Mouse (Mus musculus): ENCODE data around the gene Rps18. TPM values are rescaled to one million over a fixed set of nuclear protein-coding genes. Genes with fewer than 3 reads are reported as not detected.

Gene Rps18
- total and polyA plus RNA-seq, 2 experiments from 2014 or later = 845 to 1,548 TPM

DNA sequence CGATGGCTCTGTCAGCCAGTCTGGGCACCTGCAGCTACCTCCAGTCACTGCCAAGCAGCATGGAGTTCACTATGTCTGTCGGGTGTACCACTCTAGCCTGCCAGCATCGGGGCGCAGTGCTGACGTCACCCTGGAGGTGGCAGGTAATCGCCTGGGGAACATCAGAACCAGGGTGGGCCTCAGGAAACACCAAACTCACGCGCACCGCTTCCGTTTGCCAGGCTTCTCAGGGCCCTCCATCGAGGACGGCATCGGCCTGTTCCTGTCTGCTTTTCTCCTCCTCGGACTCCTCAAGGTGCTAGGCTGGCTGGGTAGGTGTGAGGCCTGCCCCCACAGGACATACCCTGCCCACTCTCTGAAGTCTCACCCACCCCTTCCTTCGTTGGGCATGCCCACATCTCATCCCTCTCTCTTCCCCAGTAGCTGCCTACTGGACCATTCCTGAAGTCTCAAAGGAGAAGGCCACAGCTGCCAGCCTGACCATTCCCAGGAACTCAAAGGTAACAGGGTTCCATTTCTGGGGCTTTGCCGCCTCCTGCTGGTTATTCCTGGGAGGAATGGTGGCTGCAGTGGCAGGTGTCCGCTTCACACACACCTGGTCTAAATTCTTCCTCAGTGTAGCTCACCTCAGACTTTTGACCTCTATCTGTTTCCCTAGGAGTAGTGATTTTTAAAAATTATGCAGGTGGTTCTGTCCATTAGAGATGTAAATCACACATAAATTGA lies 29.4 kb downstream of the Rps18 start:
- H3K9ac ChIP-seq (replicated peaks; ENCODE audit: low read depth, low read length) = no peak overlapping the region
- no peaks in the 10 kb centered on the region for H3K9me3 ChIP-seq (replicated peaks; ENCODE audit: control insufficient read depth, low read length)
- H3K4me3 ChIP-seq (ENCODE audit: low read depth, low read length) = no peak overlapping the region
- H3K36me3 ChIP-seq (replicated peaks; ENCODE audit: control insufficient read depth, insufficient read depth, low read length) = 0 out of 2 replicates have a peak, but pooled peaks cover 15% of the 10 kb centered on the region
- no peak overlapping the region for H3K4me2 ChIP-seq (ENCODE audit: low read depth, low read length)
- DNase-seq (ENCODE audit: low spot score) (no peak), ATAC-seq (ENCODE audit: insufficient read depth, low read depth) (no peak)
- H3K27me3 ChIP-seq (ENCODE audit: control insufficient read depth, insufficient read depth, low read length) = no peaks in the 10 kb centered on the region
- no peak for TF ChIP-seq EP300 (IDR thresholded peaks at IDR 0.05; ENCODE audit: low read depth)
- peak; percentile 35 for TF ChIP-seq CTCF (IDR thresholded peaks at IDR 0.05; ENCODE audit: low read depth)
- H3K27ac ChIP-seq (ENCODE audit: low read depth) = no peak overlapping the region
- WGBS = 74% methylated on average over 17 of the region's 17 CpGs
- peaks cover 6% of the 10 kb centered on the region; the same call in 1 of the 2 replicates for H3K4me1 ChIP-seq (ENCODE audit: control insufficient read depth, insufficient read depth)

DNA sequence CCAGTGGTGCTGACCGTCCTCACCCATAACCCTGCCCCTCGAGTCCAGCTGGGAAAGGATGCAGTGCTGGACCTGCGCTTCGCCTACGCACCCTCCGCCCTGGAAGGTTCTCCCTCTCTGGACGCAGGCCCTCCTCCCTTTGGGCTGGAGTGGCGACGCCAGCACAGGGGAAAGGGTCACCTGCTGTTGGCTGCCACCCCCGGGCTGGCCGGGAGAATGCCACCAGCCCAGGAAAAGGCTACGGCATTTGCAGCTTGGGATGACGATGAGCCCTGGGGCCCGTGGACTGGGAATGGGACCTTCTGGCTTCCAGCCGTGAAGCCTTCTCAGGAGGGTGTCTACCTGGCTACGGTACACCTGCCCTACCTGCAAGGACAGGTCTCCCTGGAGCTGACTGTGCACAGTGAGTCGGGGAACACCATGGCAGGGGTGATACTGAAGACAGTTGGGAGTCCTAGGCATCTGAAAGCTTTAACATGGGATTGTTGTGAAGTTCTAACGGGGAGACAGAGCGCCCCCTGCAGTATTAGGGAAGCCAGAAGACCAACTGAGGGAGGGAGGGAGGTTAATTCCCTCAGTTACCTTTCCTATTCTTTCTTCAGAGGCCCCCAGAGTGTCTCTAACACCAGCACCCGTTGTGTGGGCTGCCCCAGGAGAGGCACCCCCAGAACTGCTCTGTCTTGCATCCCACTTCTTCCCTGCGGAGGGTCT lies 30.2 kb downstream of the Rps18 start:
- Histone ChIP-seq H3K9ac (replicated peaks; ENCODE audit: low read depth, low read length) (no peak overlapping the region), H3K4me3 (ENCODE audit: low read depth, low read length) (no peak overlapping the region), H3K4me2 (ENCODE audit: low read depth, low read length) (no peak overlapping the region), H3K27me3 (ENCODE audit: control insufficient read depth, insufficient read depth, low read length) (no peaks in the 10 kb centered on the region), H3K27ac (ENCODE audit: low read depth) (no peak overlapping the region), H3K9me3 (replicated peaks; ENCODE audit: control insufficient read depth, low read length) (no peaks in the 10 kb centered on the region), H3K4me1 (ENCODE audit: control insufficient read depth, insufficient read depth) (no peaks in the 10 kb centered on the region), H3K36me3 (replicated peaks; ENCODE audit: control insufficient read depth, insufficient read depth, low read length) (0 out of 2 replicates have a peak, but pooled peaks cover 15% of the 10 kb centered on the region)
- no peak for ATAC-seq (ENCODE audit: insufficient read depth, low read depth)
- TF ChIP-seq EP300 (IDR thresholded peaks at IDR 0.05; ENCODE audit: low read depth) = no peak
- no peak for TF ChIP-seq CTCF (IDR thresholded peaks at IDR 0.05; ENCODE audit: low read depth)
- 83% methylated on average over 19 of the region's 21 CpGs for WGBS
- no peak for DNase-seq (ENCODE audit: low spot score)

DNA sequence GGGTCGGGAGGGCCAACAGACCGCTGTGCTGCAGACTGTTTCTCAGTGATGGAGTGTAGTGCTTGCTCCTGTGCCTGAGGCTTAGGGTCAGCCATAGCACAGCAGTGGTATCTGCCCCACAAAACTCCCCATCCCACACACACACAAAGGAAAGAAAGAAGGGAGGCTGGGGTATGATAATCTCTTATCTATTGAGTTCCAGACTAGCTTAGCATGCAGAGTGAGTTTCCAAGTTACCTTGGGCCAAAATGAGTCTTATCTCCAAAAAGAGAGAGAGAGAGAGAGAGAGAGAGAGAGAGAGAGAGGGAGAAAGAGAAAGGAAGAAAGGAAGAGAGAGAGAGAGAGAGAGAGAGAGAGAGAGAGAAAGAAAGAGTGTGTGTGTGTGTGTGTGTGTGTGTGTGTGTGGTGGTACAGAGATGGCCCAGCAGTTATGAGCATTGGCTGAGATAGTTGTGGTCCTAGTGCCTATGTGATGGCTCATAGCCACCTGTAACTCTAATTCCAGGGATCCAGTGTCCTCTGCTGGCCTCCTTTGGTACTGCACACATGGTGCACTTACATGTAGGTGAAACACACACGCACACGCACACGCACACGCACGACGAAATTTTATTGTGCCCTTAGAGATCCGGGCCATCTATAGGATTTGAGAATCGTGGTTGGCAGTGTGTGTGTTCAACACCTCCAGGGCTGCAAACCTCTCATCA lies 31.1 kb downstream of the Rps18 start:
- H3K4me1 ChIP-seq (ENCODE audit: control insufficient read depth, insufficient read depth) = no peaks in the 10 kb centered on the region
- H3K9ac ChIP-seq (replicated peaks; ENCODE audit: low read depth, low read length) = no peak overlapping the region
- no peak overlapping the region for H3K4me3 ChIP-seq (ENCODE audit: low read depth, low read length)
- H3K4me2 ChIP-seq (ENCODE audit: low read depth, low read length) = no peak overlapping the region
- H3K27me3 ChIP-seq (ENCODE audit: control insufficient read depth, insufficient read depth, low read length) = no peaks in the 10 kb centered on the region
- H3K36me3 ChIP-seq (replicated peaks; ENCODE audit: control insufficient read depth, insufficient read depth, low read length) = 0 out of 2 replicates have a peak, but pooled peaks cover 15% of the 10 kb centered on the region
- no peak for TF ChIP-seq EP300 (IDR thresholded peaks at IDR 0.05; ENCODE audit: low read depth)
- TF ChIP-seq CTCF (IDR thresholded peaks at IDR 0.05; ENCODE audit: low read depth) = peak; percentile 41
- no peak for ATAC-seq (ENCODE audit: insufficient read depth, low read depth)
- 76% methylated on average over 10 of the region's 10 CpGs for WGBS
- no peaks in the 10 kb centered on the region for H3K9me3 ChIP-seq (replicated peaks; ENCODE audit: control insufficient read depth, low read length)
- no peak for DNase-seq (ENCODE audit: low spot score)
- H3K27ac ChIP-seq (ENCODE audit: low read depth) = no peak overlapping the region

DNA sequence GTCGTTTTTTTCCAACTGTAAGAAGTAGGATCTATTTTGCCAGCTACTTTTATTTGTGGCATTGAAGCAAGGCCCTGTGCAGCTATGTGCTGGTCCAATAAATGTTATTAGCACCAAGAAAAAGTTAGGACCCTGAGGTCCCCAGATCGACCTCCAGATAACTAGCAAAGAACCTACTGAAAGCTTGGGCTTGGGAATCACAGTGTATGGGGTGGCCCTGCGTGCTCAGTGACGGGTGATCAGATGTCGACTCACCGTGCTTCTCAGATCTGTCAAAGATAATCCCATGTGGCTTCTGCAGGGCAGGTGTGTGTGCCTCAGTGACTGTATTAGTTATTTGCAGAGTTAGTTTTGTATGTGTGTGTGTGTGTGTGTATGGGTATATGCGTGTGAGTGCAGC lies 34.4 kb downstream of the Rps18 start:
- WGBS = 82% methylated on average over 7 of the region's 7 CpGs

More for the DNA sequence above, 34.4 kb downstream of the Rps18 start:
- no peak overlapping the region for H3K4me3 ChIP-seq (ENCODE audit: low read depth, low read length)
- H3K27me3 ChIP-seq (ENCODE audit: control insufficient read depth, insufficient read depth, low read length) = no peaks in the 10 kb centered on the region
- no peak for TF ChIP-seq EP300 (IDR thresholded peaks at IDR 0.05; ENCODE audit: low read depth)
- no peak for TF ChIP-seq CTCF (IDR thresholded peaks at IDR 0.05; ENCODE audit: low read depth)
- no peaks in the 10 kb centered on the region for H3K9me3 ChIP-seq (replicated peaks; ENCODE audit: control insufficient read depth, low read length)
- H3K4me1 ChIP-seq (ENCODE audit: control insufficient read depth, insufficient read depth) = peaks cover 5% of the 10 kb centered on the region; the same call in 1 of the 2 replicates
- H3K9ac ChIP-seq (replicated peaks; ENCODE audit: low read depth, low read length) = no peak overlapping the region
- no peak overlapping the region for H3K27ac ChIP-seq (ENCODE audit: low read depth)
- 0 out of 2 replicates have a peak, but pooled peaks cover 9% of the 10 kb centered on the region for H3K36me3 ChIP-seq (replicated peaks; ENCODE audit: control insufficient read depth, insufficient read depth, low read length)
- ATAC-seq (ENCODE audit: insufficient read depth, low read depth) (no peak), DNase-seq (ENCODE audit: low spot score) (no peak)
- H3K4me2 ChIP-seq (ENCODE audit: low read depth, low read length) = no peak overlapping the region

All from heart, postnatal 0 days (tissue).